Mouse (Mus musculus): ENCODE data around the gene Mogs.

- TF ChIP-seq EP300 (IDR thresholded peaks at IDR 0.05): no peak
- no peak for TF ChIP-seq CTCF (IDR thresholded peaks at IDR 0.05)
Observed at GRCm38 (mm10) chr6:83141636-83142035, 26.3 kb downstream of the Mogs start.
